Mouse (Mus musculus): ENCODE data around the gene Aldoart1. TPM values are rescaled to one million over a fixed set of nuclear protein-coding genes. Genes with fewer than 3 reads are reported as not detected.

Gene Aldoart1
- total and polyA plus RNA-seq, 2 experiments: not detected

GRCm38 (mm10) chr4:72835400-72835799 is 17.0 kb downstream of the Aldoart1 start:
- TF ChIP-seq POLR2A (IDR thresholded peaks at IDR 0.05; ENCODE audit: extremely low read depth, insufficient read depth, low read length) (no peak), CTCF (IDR thresholded peaks at IDR 0.05; ENCODE audit: low read depth, low read length) (no peak)
- Histone ChIP-seq H3K4me1 (ENCODE audit: control insufficient read depth, insufficient read depth, low read length) (no peaks in the 10 kb centered on the region), H3K79me2 (ENCODE audit: control insufficient read depth, insufficient read depth, low read length) (no peaks in the 10 kb centered on the region), H3K36me3 (ENCODE audit: control insufficient read depth, insufficient read depth, low read length) (no peaks in the 10 kb centered on the region), H3K27me3 (ENCODE audit: control insufficient read depth, insufficient read depth, low read length) (no peaks in the 10 kb centered on the region), H3K4me3 (ENCODE audit: insufficient read depth, low read depth, low read length) (no peak overlapping the region), H3K9ac (ENCODE audit: low read depth, low read length) (no peak overlapping the region), H3K27ac (replicated peaks; ENCODE audit: insufficient read depth, low read depth, low read length) (no peak overlapping the region)
- 72% methylated on average over 1 of the region's 1 CpGs for WGBS
- no peak for DNase-seq (ENCODE audit: extremely low read depth, low read depth, low spot score)

DNA sequence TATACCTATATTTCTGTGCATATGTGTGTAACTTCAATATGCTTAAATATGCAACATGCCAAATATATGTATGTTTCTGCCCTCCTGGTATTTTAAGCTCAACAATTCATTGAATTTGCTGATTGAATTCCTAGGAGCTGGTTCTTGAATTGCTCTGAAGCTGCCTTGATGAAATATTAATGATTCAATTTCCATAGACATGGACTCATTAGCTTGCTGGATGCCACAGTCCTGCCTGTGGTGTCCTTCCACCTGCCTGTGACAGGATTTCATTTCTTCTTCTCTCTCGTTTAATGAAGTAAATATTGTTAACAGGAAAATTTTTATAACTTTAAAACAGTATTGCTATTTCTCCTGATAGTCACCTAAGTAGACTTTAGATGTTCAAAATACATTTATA is 51.6 kb downstream of the Aldoart1 start:
- no peak for DNase-seq (ENCODE audit: extremely low read depth, low read depth, low spot score)
- H3K4me3 ChIP-seq (ENCODE audit: insufficient read depth, low read depth, low read length): no peak overlapping the region
- H3K27ac ChIP-seq (replicated peaks; ENCODE audit: insufficient read depth, low read depth, low read length): no peak overlapping the region
- no peaks in the 10 kb centered on the region for H3K79me2 ChIP-seq (ENCODE audit: control insufficient read depth, insufficient read depth, low read length)
- H3K36me3 ChIP-seq (ENCODE audit: control insufficient read depth, insufficient read depth, low read length): no peaks in the 10 kb centered on the region
- 76% methylated on average over 1 of the region's 1 CpGs for WGBS
- no peak overlapping the region for H3K9ac ChIP-seq (ENCODE audit: low read depth, low read length)
- TF ChIP-seq POLR2A (IDR thresholded peaks at IDR 0.05; ENCODE audit: extremely low read depth, insufficient read depth, low read length): no peak
- no peak for TF ChIP-seq CTCF (IDR thresholded peaks at IDR 0.05; ENCODE audit: low read depth, low read length)
- H3K4me1 ChIP-seq (ENCODE audit: control insufficient read depth, insufficient read depth, low read length): no peaks in the 10 kb centered on the region
- no peaks in the 10 kb centered on the region for H3K27me3 ChIP-seq (ENCODE audit: control insufficient read depth, insufficient read depth, low read length)
